Mouse (Mus musculus) liver, adult 2 months (tissue): ENCODE data around the gene Lmo1. TPM values are rescaled to one million over a fixed set of nuclear protein-coding genes. Genes with fewer than 3 reads are reported as not detected.

ENCODE experiments used
- DNase-seq: peaks from one replicate; pipeline ENCODE4 v3.0.0-alpha.2; 2011; ENCODE audit warnings: low read depth, low spot score; ENCODE audit errors: extremely low read depth
- H3K27ac ChIP-seq: fragments of 200-500 bp; replicated peaks from 2 replicates; pipeline ENCODE4 v1.5.1; 2012; ENCODE audit warnings: low read depth, mild to moderate bottlenecking, control low read depth, inconsistent platforms, low read length; ENCODE audit not compliant: insufficient read depth
- H3K27me3 ChIP-seq: fragments of 200-500 bp; 2 replicates; pipeline ENCODE4 v1.6.1; 2012; ENCODE audit warnings: mild to moderate bottlenecking, moderate library complexity, low read length, inconsistent platforms; ENCODE audit not compliant: control insufficient read depth, insufficient read depth
- H3K36me3 ChIP-seq: fragments of 200-500 bp; 2 replicates; pipeline ENCODE4 v1.6.1; 2012; ENCODE audit warnings: low read length, inconsistent platforms; ENCODE audit not compliant: control insufficient read depth, insufficient read depth
- H3K4me1 ChIP-seq: fragments of 200-500 bp; 2 replicates; pipeline ENCODE4 v1.6.1; 2011; ENCODE audit warnings: low read length; ENCODE audit not compliant: control insufficient read depth, insufficient read depth
- H3K4me3 ChIP-seq: fragments of 200-500 bp; 2 replicates; pipeline ENCODE4 v1.5.1; 2011; ENCODE audit warnings: low read depth, mild to moderate bottlenecking, control low read depth, low read length, moderate library complexity; ENCODE audit not compliant: insufficient read depth
- H3K79me2 ChIP-seq: fragments of 200-500 bp; 2 replicates; pipeline ENCODE4 v1.6.1; 2012; ENCODE audit warnings: inconsistent platforms, mild to moderate bottlenecking, low read length, moderate library complexity; ENCODE audit not compliant: control insufficient read depth, insufficient read depth
- H3K9ac ChIP-seq: fragments of 200-500 bp; 2 replicates; pipeline ENCODE4 v1.6.1; 2012; ENCODE audit warnings: low read depth, mild to moderate bottlenecking, control low read depth, inconsistent platforms, low read length
- CTCF ChIP-seq: fragments of 200-500 bp; IDR thresholded peaks from 2 replicates; pipeline ENCODE4 v1.5.1; 2011; ENCODE audit warnings: low read depth, low read length, control low read depth
- POLR2A ChIP-seq: fragments of 200-500 bp; IDR thresholded peaks from 2 replicates; pipeline ENCODE4 v1.6.1; 2011; ENCODE audit warnings: low read length, control low read depth; ENCODE audit not compliant: insufficient read depth; ENCODE audit errors: extremely low read depth
- WGBS: fragments of 180-500 bp; shearing (Covaris S2); methylation state at CpG from one replicate; pipeline ENCODE4 v1.1.7; 2018; 5-methylcytosine and 5-hydroxymethylcytosine counted together
- polyA plus RNA-seq: library from polyadenylated mRNA; depleted of rRNA; stranded (reverse); fragments of >200 nt; gene quantifications from 2 replicates; pipeline ENCODE4 v1.2.3, GENCODE M21; 2012; rRNA removed
- total RNA-seq: library from RNA; depleted of rRNA; stranded (reverse); fragments of >200 nt; gene quantifications from 2 replicates; pipeline ENCODE4 v1.2.3, GENCODE M21; 2014; rRNA removed

Lmo1 gene
- not detected in 2 replicates for total RNA-seq
- polyA plus RNA-seq, result not detected in 2 replicates

DNA sequence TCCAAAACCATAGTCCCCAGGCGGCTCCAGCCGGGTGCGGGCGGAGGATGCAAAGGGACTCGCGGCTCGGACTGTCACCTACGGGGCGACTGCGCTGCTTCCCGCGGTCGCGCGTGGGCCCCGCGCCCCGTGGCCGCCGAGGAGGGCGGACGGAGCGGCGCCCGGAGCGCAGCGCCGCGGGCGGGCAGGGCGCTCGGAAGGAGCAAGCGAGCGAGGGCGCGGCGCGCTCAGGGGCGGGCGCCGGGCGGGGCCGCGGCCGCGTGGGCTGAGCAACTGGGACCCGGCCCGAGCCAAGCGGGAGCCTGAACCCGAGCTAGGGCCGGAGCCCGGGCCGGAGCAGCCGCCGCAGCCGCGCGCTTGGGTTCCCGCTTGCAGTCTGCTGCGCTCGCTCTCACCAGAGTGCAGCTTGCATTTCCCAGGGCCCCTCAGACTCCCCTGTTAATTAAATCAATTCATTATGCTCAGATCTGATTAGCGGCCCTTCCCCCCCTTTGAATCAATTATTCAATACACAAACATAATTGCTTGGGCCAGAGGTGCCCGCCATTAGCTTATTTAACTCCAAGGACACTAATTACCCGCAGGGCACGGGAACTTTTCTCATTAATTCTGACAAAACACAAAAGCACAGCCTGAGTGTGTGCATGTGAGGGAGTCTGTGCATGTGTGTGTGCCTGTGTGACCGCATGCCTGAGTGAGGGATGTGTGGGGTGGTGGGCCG, at the start of gene Lmo1:
Lmo1 (minus strand) TSS at position 259 of the 721 bp plus-strand sequence.
- Histone ChIP-seq H3K27ac (no peak within 1 kb of the TSS), H3K27me3 (peaks cover 4% of the 10 kb centered on the region), H3K9ac (no peak within 1 kb of the TSS), H3K4me3 (peak within 1 kb of the TSS; percentile 35; the same call in 1 of the 2 replicates), H3K36me3 (no peaks in the 10 kb centered on the region), H3K79me2 (no peaks in the 10 kb centered on the region), H3K4me1 (no peaks in the 10 kb centered on the region)
- no peak for DNase-seq
- TF ChIP-seq CTCF (no peak), POLR2A (no peak)
- WGBS, result 3% methylated on average over 63 of the region's 67 CpGs

DNA sequence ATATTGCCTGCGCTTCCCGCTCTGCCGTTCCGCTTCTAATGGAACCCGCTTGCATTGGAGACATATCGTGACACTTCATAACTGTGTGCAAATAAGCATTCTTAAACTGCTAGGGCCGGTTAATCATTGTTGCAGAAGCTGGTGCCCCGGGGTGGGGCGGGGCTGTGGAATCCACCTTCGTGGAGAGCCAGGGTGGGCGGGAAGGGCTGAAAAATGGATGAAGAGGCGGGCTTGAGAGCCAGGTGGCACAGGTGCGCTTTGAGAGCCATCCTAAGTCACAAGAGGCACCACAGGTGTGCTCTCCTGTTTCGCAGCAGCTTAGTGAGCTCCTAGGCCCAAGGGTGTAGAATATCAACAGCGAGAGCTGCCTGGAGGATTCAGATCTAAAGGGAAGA, 46.7 kb upstream of the Lmo1 start:
- H3K36me3 ChIP-seq, result no peaks in the 10 kb centered on the region
- H3K4me3 ChIP-seq, result no peak overlapping the region
- no peaks in the 10 kb centered on the region for H3K27me3 ChIP-seq
- DNase-seq, result no peak
- H3K79me2 ChIP-seq, result no peaks in the 10 kb centered on the region
- 80% methylated on average over 15 of the region's 15 CpGs for whole genome bisulfite sequencing
- no peak overlapping the region for H3K9ac ChIP-seq
- no peaks in the 10 kb centered on the region for H3K4me1 ChIP-seq
- TF ChIP-seq CTCF (no peak), POLR2A (no peak)
- H3K27ac ChIP-seq, result no peak overlapping the region

DNA sequence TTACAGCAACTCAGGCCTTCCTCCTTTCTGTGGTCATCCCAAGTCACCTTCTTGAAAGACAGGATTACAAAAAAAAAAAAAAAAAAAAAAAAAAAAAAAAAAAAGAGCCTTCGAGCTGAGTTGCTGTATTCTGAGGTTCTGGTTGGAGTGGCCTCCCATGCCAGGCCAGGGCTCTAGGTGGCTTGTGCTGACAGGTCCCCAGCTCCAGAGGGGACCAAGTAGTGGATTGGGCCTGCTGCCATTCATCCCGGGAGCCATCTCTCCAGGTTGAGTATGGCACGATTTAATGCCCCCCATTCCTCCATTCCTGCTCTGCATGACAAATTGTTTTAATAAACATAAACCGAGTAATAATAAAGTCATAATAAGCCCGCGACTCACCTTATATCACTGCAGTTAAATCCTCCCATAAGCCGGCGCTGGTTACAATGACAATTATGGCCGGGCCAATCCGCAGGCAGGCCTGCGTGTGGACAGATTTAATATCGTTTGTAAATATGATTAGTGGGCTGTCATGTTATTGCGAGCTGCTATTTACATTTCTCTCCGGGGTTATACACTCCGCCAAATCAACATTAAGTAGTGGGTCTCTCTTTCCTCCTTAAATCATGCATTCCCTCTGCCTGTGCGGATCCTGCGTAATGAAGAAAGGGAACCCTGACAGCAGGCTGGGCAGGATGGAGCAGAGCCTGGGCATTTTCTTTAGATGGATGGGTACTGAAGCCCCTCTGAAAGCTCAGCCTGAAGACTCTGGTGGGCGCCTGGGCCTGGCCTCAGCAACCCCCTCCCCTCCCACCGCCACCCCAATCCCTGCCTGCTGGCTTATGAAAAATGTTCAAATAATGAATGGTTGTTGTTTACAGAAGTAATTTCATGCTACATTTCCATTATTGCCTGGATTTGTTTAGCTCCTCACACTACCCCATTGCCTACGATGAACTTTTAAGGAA, 46.0 kb upstream of the Lmo1 start:
- no peak for TF ChIP-seq CTCF
- no peak for TF ChIP-seq POLR2A
- DNase-seq, result no peak
- 89% methylated on average over 20 of the region's 20 CpGs for WGBS

DNA sequence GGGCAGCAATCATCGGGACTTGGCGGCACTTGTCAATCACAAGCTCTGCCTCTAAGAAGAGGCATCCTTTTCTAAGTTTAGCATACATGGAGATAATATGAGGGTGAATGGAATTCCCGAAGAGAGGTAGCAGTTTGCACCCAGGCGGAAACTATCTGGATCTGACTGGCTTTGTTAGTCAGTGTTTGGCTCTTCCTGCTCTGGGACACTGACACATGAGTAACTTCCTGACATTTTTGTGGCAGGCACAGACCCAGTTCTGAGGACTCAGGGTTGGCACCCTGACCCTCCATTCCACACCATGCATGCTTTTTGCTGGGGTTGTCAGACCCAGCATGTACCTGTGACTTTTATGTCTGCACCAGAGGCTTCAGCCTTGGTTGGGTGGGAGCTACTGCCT, 45.0 kb upstream of the Lmo1 start:
- Histone ChIP-seq H3K36me3 (no peaks in the 10 kb centered on the region), H3K9ac (no peak overlapping the region), H3K79me2 (no peaks in the 10 kb centered on the region), H3K27ac (no peak overlapping the region), H3K4me3 (no peak overlapping the region), H3K27me3 (no peaks in the 10 kb centered on the region), H3K4me1 (no peaks in the 10 kb centered on the region)
- 82% methylated on average over 4 of the region's 4 CpGs for WGBS
- TF ChIP-seq POLR2A (no peak), CTCF (no peak)
- DNase-seq, result no peak

More for the DNA sequence above, 46.0 kb upstream of the Lmo1 start:
- no peak overlapping the region for H3K4me3 ChIP-seq
- H3K9ac ChIP-seq, result no peak overlapping the region
- no peak overlapping the region for H3K27ac ChIP-seq
- H3K79me2 ChIP-seq, result no peaks in the 10 kb centered on the region
- no peaks in the 10 kb centered on the region for H3K36me3 ChIP-seq
- no peaks in the 10 kb centered on the region for H3K27me3 ChIP-seq
- no peaks in the 10 kb centered on the region for H3K4me1 ChIP-seq

DNA sequence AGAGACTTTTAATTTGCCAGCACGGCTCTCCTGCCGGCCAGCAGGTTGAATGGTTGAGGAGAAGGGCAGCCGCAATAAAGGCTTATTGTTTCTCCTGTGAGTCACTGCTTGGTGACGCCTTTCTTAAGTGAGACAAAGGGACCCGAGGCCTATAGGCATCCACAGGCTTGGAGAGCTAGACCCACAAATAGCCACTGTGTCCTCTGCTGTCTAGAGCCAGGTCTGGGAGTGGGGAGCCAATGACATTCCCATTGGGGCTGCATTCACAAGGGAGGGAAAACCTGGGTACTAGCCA, 43.9 kb upstream of the Lmo1 start:
- Histone ChIP-seq H3K4me1 (no peaks in the 10 kb centered on the region), H3K27me3 (no peaks in the 10 kb centered on the region), H3K27ac (no peak overlapping the region), H3K36me3 (no peaks in the 10 kb centered on the region), H3K9ac (no peak overlapping the region), H3K4me3 (no peak overlapping the region), H3K79me2 (no peaks in the 10 kb centered on the region)
- TF ChIP-seq POLR2A (no peak), CTCF (no peak)
- DNase-seq, result no peak
- 69% methylated on average over 5 of the region's 5 CpGs for WGBS
